Mouse (Mus musculus) heart, adult 2 months (tissue): ENCODE measurements at regions not wholly inside any gene's neighbourhood (a gene's known extent, or its start where the extent isn't known, plus 50 kb on each side); places are given as distances from the start of the nearest gene placed in this dataset.
A peak's percentile ranks its signal among the peaks of the same experiment; 100 is the strongest.

Source experiments
- DNase-seq, 2 experiments: peaks; one replicate each; pipeline ENCODE4 v3.0.0; 2021
- H3K27ac ChIP-seq: fragments of 200-600 bp; 2 replicates; pipeline ENCODE4 v1.8.1; 2022
- H3K27me3 ChIP-seq: fragments of 200-500 bp; 2 replicates; pipeline ENCODE4 v1.6.1; 2012; ENCODE audit warnings: mild to moderate bottlenecking, low read length, inconsistent platforms, mixed read lengths; ENCODE audit not compliant: control insufficient read depth, insufficient read depth
- H3K36me3 ChIP-seq: fragments of 200-500 bp; 2 replicates; pipeline ENCODE4 v1.6.1; 2012; ENCODE audit warnings: low read length, inconsistent platforms; ENCODE audit not compliant: control insufficient read depth, insufficient read depth
- H3K4me1 ChIP-seq: fragments of 200-500 bp; 2 replicates; pipeline ENCODE4 v1.6.1; 2011; ENCODE audit warnings: low read length; ENCODE audit not compliant: control insufficient read depth, insufficient read depth
- H3K4me3 ChIP-seq: fragments of 200-600 bp; 2 replicates; pipeline ENCODE4 v1.8.1; 2022
- H3K79me2 ChIP-seq: fragments of 200-500 bp; replicated peaks from 2 replicates; pipeline ENCODE4 v1.6.1; 2012; ENCODE audit warnings: mild to moderate bottlenecking, inconsistent platforms, low read length, moderate library complexity, mixed read lengths; ENCODE audit not compliant: control insufficient read depth, insufficient read depth
- H3K9ac ChIP-seq: fragments of 200-500 bp; 2 replicates; pipeline ENCODE4 v1.6.1; 2012; ENCODE audit warnings: low read depth, mild to moderate bottlenecking, control low read depth, inconsistent platforms, low read length, mixed read lengths
- CTCF ChIP-seq: fragments of 200-600 bp; IDR thresholded peaks from 2 replicates; pipeline ENCODE4 v1.8.1; 2022; ENCODE audit warnings: antibody characterized with exemption, mild to moderate bottlenecking, moderate library complexity
- EP300 ChIP-seq: fragments of 200-500 bp; IDR thresholded peaks from 2 replicates; pipeline ENCODE4 v1.6.1; 2011; ENCODE audit warnings: low read depth, low read length, control low read depth; ENCODE audit not compliant: insufficient read depth
- POLR2A ChIP-seq: fragments of 200-500 bp; IDR thresholded peaks from 2 replicates; pipeline ENCODE4 v1.6.1; 2011; ENCODE audit warnings: mild to moderate bottlenecking, low read depth, low read length, control low read depth; ENCODE audit not compliant: insufficient read depth
- WGBS: fragments of 180-500 bp; shearing (Covaris S2); methylation state at CpG from one replicate; pipeline ENCODE4 v1.1.7; 2018; 5-methylcytosine and 5-hydroxymethylcytosine counted together
- intact Hi-C: fragments of 180-260 bp; cut with DNase I; formaldehyde crosslinking; loops from one replicate; pipeline ENCODE4 v1.15.1; 2025

DNA sequence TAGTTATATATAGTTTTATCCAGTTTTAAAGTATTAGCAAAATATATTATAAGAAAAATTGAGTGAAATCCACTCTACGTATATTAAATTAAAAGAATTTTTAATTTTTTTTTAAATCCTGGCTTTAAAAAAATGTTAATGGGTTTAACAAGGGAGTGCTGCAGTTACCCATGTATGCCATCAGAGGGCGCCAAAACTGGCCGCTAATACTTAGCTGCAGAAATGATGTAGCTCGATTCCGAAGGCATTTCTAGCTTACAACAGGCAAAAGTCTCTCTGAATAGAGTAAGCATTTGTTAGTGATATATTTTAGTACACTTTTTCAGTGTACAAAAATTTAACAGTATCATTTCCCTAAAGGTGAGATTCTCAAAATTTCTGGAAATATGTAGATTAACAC, 73.1 kb downstream of the Olfr444 start:
- no peaks in the 10 kb centered on the region for H3K36me3 ChIP-seq
- H3K27me3 ChIP-seq: no peaks in the 10 kb centered on the region
- TF ChIP-seq CTCF: peak; percentile 79
- TF ChIP-seq EP300: no peak
- TF ChIP-seq POLR2A: no peak
- H3K4me3 ChIP-seq: no peak overlapping the region
- no peaks in the 10 kb centered on the region for H3K79me2 ChIP-seq
- WGBS: 5% methylated on average over 5 of the region's 5 CpGs
- no peaks in the 10 kb centered on the region for H3K4me1 ChIP-seq
- no peak for DNase-seq
- H3K9ac ChIP-seq: no peak overlapping the region
- no peak overlapping the region for H3K27ac ChIP-seq
- intact Hi-C loops: loop anchor here (5.0 kb wide), 1 partner anchor 275 kb away; no protein-coding TSS in a partner anchor
